Mouse (Mus musculus): Measurements from ENCODE around the gene Ctsk.

DNA sequence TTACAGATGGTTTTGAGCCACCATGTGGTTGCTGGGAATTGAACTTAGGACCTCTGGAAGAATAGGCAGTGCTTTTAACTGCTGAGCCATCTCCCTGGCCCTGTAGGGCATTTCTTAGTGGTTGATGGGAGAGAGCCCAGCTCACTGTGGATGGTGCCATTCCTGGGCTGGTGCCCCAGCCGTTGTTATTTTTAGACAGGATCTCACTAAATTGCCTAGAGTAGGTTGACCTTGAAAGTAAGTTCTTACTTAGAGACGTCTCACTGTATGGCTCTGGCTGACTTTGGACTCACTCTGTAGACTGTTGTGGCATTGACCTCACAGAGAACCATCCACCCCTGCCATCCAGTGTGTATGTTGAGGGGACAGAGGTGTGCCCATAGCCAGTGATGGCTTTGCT is 827 bp upstream of the Ctsk start:
- no peak for TF ChIP-seq CTCF (IDR thresholded peaks at IDR 0.05 in 2 of 3, conservative IDR thresholded peaks at IDR 0.05 in 1 of 3; ENCODE audit: control insufficient read depth in 1 of 3, insufficient read depth in 1 of 3, low read depth in 2 of 3, low read length in 3 of 3, poor library complexity in 1 of 3, severe bottlenecking in 1 of 3)
- TF ChIP-seq MYB (IDR thresholded peaks at IDR 0.05; ENCODE audit: low read depth, low read length): no peak
- TF ChIP-seq ZC3H11A (IDR thresholded peaks at IDR 0.05; ENCODE audit: low read depth, low read length): no peak
- no peak for TF ChIP-seq POLR2A (IDR thresholded peaks at IDR 0.05; ENCODE audit: control insufficient read depth in 1 of 2, insufficient read depth in 1 of 2, low read depth in 1 of 2, low read length in 2 of 2, poor library complexity in 1 of 2)
- no peak for TF ChIP-seq EP300 (IDR thresholded peaks at IDR 0.05; ENCODE audit: low read depth in 1 of 2, low read length in 2 of 2)
- no peak for TF ChIP-seq TAL1 (IDR thresholded peaks at IDR 0.05; ENCODE audit: low read length)
- TF ChIP-seq ETS1 (IDR thresholded peaks at IDR 0.05; ENCODE audit: low read depth, low read length): no peak
- TF ChIP-seq MAX (IDR thresholded peaks at IDR 0.05; ENCODE audit: low read length): no peak
- TF ChIP-seq MAZ (IDR thresholded peaks at IDR 0.05; ENCODE audit: low read depth, low read length): no peak
- no peak for TF ChIP-seq CHD2 (IDR thresholded peaks at IDR 0.05; ENCODE audit: low read length)
- no peak for TF ChIP-seq ELF1 (IDR thresholded peaks at IDR 0.05; ENCODE audit: low read depth, low read length)

All from MEL (cell line).